Mouse (Mus musculus) intestine, postnatal 0 days (tissue): ENCODE data around the gene Psmb8. TPM values are rescaled to one million over a fixed set of nuclear protein-coding genes. Genes with fewer than 3 reads are reported as not detected.
A peak's percentile ranks its signal among the peaks of the same experiment; 100 is the strongest.

Experiments
- ATAC-seq: fragments of 200-750 bp; cut with Nextera tagmentation; 2 replicates; pipeline ENCODE4 v1.8.0; 2017; ENCODE audit warnings: mild to moderate bottlenecking, moderate TSS enrichment, moderate library complexity
- H3K27ac ChIP-seq: fragments of 300-500 bp; sonication (generic); 2 replicates; pipeline ENCODE4 v1.5.1; 2014; ENCODE audit warnings: mild to moderate bottlenecking, low read depth, low read length, moderate library complexity
- H3K27me3 ChIP-seq: fragments of 300-500 bp; sonication (generic); replicated peaks from 2 replicates; pipeline ENCODE4 v1.6.1; 2014; ENCODE audit warnings: low read length, mixed read lengths; ENCODE audit not compliant: control insufficient read depth, insufficient read depth
- H3K36me3 ChIP-seq: fragments of 300-500 bp; sonication (generic); 2 replicates; pipeline ENCODE4 v1.6.1; 2014; ENCODE audit warnings: mild to moderate bottlenecking, moderate library complexity; ENCODE audit not compliant: control insufficient read depth, insufficient read depth
- H3K4me1 ChIP-seq: fragments of 300-500 bp; sonication (generic); replicated peaks from 2 replicates; pipeline ENCODE4 v1.6.1; 2014; ENCODE audit warnings: antibody characterized with exemption, low read length, mixed read lengths; ENCODE audit not compliant: control insufficient read depth, insufficient read depth
- H3K4me2 ChIP-seq: fragments of 300-500 bp; sonication (generic); replicated peaks from 2 replicates; pipeline ENCODE4 v1.6.1; 2014; ENCODE audit warnings: low read depth, mild to moderate bottlenecking, moderate library complexity
- H3K4me3 ChIP-seq: fragments of 300-500 bp; sonication (generic); 2 replicates; pipeline ENCODE4 v1.5.1; 2014; ENCODE audit warnings: low read depth, low read length
- H3K9ac ChIP-seq: fragments of 300-500 bp; sonication (generic); 2 replicates; pipeline ENCODE4 v1.6.1; 2014; ENCODE audit warnings: mild to moderate bottlenecking, low read depth, low read length
- H3K9me3 ChIP-seq: fragments of 300-500 bp; sonication (generic); 2 replicates; pipeline ENCODE4 v1.6.1; 2016; ENCODE audit warnings: mixed run types; ENCODE audit not compliant: control insufficient read depth
- CTCF ChIP-seq: sonication (generic); IDR thresholded peaks from 2 replicates; pipeline ENCODE4 v1.5.1; 2016; ENCODE audit warnings: low read depth, mild to moderate bottlenecking, control low read depth, antibody characterized with exemption, moderate library complexity
- WGBS: fragments of 180-500 bp; shearing (Covaris S2); extraction: QIAGEN DNeasy Blood & Tissue Kit; methylation state at CpG from one replicate; pipeline ENCODE4 v1.1.7; 2014; 5-methylcytosine and 5-hydroxymethylcytosine counted together
- polyA plus RNA-seq: library from polyadenylated mRNA; unstranded; fragments of >200 nt; fragmentation: Nextera tagmentation; extraction: Ambion mirVana; gene quantifications from 2 replicates; pipeline ENCODE4 v1.2.1, GENCODE M21; 2015

Psmb8 gene
- polyA plus RNA-seq, 1 experiment from 2014 or later = 82.4 TPM

GRCm38 (mm10) chr17:34207456-34207855 is 9.9 kb downstream of the Psmb8 start:
- no peak for TF ChIP-seq CTCF
- Histone ChIP-seq H3K4me1 (no peaks in the 10 kb centered on the region), H3K27me3 (0 out of 2 replicates have a peak, but pooled peaks cover 4% of the 10 kb centered on the region), H3K27ac (no peak overlapping the region), H3K9me3 (no peaks in the 10 kb centered on the region), H3K36me3 (no peaks in the 10 kb centered on the region), H3K4me2 (no peak overlapping the region), H3K4me3 (no peak overlapping the region), H3K9ac (no peak overlapping the region)
- no peak for ATAC-seq
- 68% methylated on average over 3 of the region's 3 CpGs for WGBS

GRCm38 (mm10) chr17:34207866-34208265 is 10.3 kb downstream of the Psmb8 start:
- Histone ChIP-seq H3K27ac (no peak overlapping the region), H3K36me3 (no peaks in the 10 kb centered on the region), H3K9me3 (no peaks in the 10 kb centered on the region), H3K4me3 (no peak overlapping the region), H3K4me1 (no peaks in the 10 kb centered on the region), H3K9ac (no peak overlapping the region), H3K27me3 (0 out of 2 replicates have a peak, but pooled peaks cover 6% of the 10 kb centered on the region), H3K4me2 (no peak overlapping the region)
- ATAC-seq = no peak
- TF ChIP-seq CTCF = no peak
- WGBS = 95% methylated on average over 9 of the region's 9 CpGs

DNA sequence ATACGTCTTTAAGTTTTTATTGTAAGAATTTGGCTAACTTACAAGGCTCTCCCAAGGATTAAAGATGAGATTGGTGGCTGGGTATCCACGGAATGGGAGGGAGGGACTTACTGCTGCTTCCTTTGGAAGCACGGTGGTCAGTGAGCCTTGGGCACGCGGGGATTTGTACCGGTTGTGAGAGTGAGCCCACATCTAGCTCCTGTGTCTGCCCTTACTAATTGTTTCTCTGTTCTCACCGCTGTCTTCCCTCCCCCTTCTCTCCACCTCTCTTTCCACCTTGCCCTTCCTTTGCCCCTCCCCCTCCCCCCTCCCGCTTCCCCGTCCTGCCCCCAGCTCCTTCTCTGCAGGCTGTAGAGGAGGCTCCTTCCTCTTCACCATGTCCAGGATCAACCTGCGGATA is 10.9 kb downstream of the Psmb8 start:
- no peaks in the 10 kb centered on the region for H3K9me3 ChIP-seq
- H3K27me3 ChIP-seq = 0 out of 2 replicates have a peak, but pooled peaks cover 8% of the 10 kb centered on the region
- no peak overlapping the region for H3K27ac ChIP-seq
- no peak overlapping the region for H3K4me2 ChIP-seq
- no peak overlapping the region for H3K4me3 ChIP-seq
- TF ChIP-seq CTCF = no peak
- no peaks in the 10 kb centered on the region for H3K4me1 ChIP-seq
- no peaks in the 10 kb centered on the region for H3K36me3 ChIP-seq
- ATAC-seq = no peak
- 16% methylated on average over 10 of the region's 10 CpGs for WGBS
- H3K9ac ChIP-seq = no peak overlapping the region

DNA sequence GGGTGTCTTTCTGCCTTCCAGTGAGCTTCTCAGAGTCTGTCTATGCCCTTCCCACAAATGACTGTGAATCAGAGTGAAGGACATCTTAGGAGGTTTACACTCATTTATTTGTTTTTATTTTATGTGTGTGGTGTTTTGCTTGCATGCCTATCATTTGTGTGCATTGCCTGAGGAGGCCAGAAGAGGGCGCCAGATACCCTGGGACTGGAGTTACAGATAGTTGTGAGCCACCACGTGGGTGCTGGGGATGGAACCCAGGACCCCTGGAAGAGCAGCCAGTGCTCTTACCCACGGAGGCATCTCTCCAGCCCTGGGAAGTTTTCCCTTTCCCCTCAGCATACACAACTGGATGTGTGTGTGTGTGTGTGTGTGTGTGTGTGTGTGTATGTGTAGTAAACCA is 12.2 kb downstream of the Psmb8 start:
- Histone ChIP-seq H3K4me3 (no peak overlapping the region), H3K9me3 (no peaks in the 10 kb centered on the region), H3K27ac (no peak overlapping the region), H3K4me1 (no peaks in the 10 kb centered on the region), H3K36me3 (no peaks in the 10 kb centered on the region), H3K4me2 (no peak overlapping the region), H3K9ac (no peak overlapping the region), H3K27me3 (0 out of 2 replicates have a peak, but pooled peaks cover 8% of the 10 kb centered on the region)
- 46% methylated on average over 3 of the region's 3 CpGs for WGBS
- no peak for ATAC-seq
- TF ChIP-seq CTCF = peak; percentile 54

GRCm38 (mm10) chr17:34210599-34210998 is 13.1 kb downstream of the Psmb8 start:
- TF ChIP-seq CTCF = no peak
- no peak overlapping the region for H3K4me3 ChIP-seq
- 73% methylated on average over 3 of the region's 3 CpGs for WGBS

GRCm38 (mm10) chr17:34211746-34212365 is 14.3 kb downstream of the Psmb8 start:
- Histone ChIP-seq H3K4me2 (no peak overlapping the region), H3K36me3 (no peaks in the 10 kb centered on the region), H3K27me3 (0 out of 2 replicates have a peak, but pooled peaks cover 8% of the 10 kb centered on the region), H3K27ac (no peak overlapping the region), H3K4me1 (no peaks in the 10 kb centered on the region), H3K9me3 (no peaks in the 10 kb centered on the region), H3K4me3 (no peak overlapping the region), H3K9ac (no peak overlapping the region)
- 27% methylated on average over 23 of the region's 23 CpGs for WGBS
- no peak for TF ChIP-seq CTCF
- ATAC-seq = no peak

More at GRCm38 (mm10) chr17:34210599-34210998, 13.1 kb downstream of the Psmb8 start:
- Histone ChIP-seq H3K9ac (no peak overlapping the region), H3K9me3 (no peaks in the 10 kb centered on the region), H3K36me3 (no peaks in the 10 kb centered on the region), H3K4me1 (no peaks in the 10 kb centered on the region), H3K4me2 (no peak overlapping the region), H3K27ac (no peak overlapping the region), H3K27me3 (0 out of 2 replicates have a peak, but pooled peaks cover 8% of the 10 kb centered on the region)
- no peak for ATAC-seq
